Mouse (Mus musculus) G1E (cell line): Measurements from ENCODE around the gene Gm28051.

Experiments used
- CTCF ChIP-seq: IDR thresholded peaks from 2 replicates; pipeline ENCODE4 v1.5.1; 2012; ENCODE audit warnings: low read depth, low read length, inconsistent platforms, mixed read lengths
- GATA2 ChIP-seq: IDR thresholded peaks from 2 replicates; pipeline ENCODE4 v1.6.1; 2012; ENCODE audit warnings: low read depth, low read length, inconsistent platforms, borderline replicate concordance
- POLR2AphosphoS5 ChIP-seq: IDR thresholded peaks from 2 replicates; pipeline ENCODE4 v1.6.1; 2012; ENCODE audit warnings: low read depth, low read length, inconsistent platforms; ENCODE audit not compliant: insufficient replicate concordance
- TAL1 ChIP-seq: conservative IDR thresholded peaks from 2 replicates; pipeline ENCODE4 v1.6.1; 2012; ENCODE audit warnings: low read depth, low read length, inconsistent platforms, mixed read lengths

GRCm38 (mm10) chr12:102703111-102703412, 54.5 kb downstream of the Gm28051 start:
- TF ChIP-seq CTCF: no peak
- TF ChIP-seq GATA2: no peak
- TF ChIP-seq TAL1: no peak
- TF ChIP-seq POLR2AphosphoS5: no peak
